Comparison of ENCODE assay signal across 8 mouse cellular contexts in genomic region chrX:73881036-73881427, GRCm38 (mm10). TPM values are rescaled to one million over a fixed set of nuclear protein-coding genes. Genes with fewer than 3 reads are reported as not detected.
DNase-seq lines count a peak whose midpoint lies in the region; ATAC-seq and TF ChIP-seq lines count a peak whose summit lies in the region.

No protein-coding gene starts in this region.

- no peaks in the 10 kb centered on the region for H3K27me3 ChIP-seq in CH12.LX (replicated peaks)
- no peaks in the 10 kb centered on the region for H3K27me3 ChIP-seq in forebrain, embryonic 16.5 days (replicated peaks; ENCODE audit: control insufficient read depth, insufficient read depth, low read length)
- H3K27me3 ChIP-seq in liver, embryonic 13.5 days = peaks cover 35% of the 10 kb centered on the region

- H3K79me2 ChIP-seq in CH12.LX (replicated peaks; ENCODE audit: control insufficient read depth, extremely low read depth, insufficient read depth, poor library complexity, severe bottlenecking) = no peaks in the 10 kb centered on the region

- dilution Hi-C loops in CH12.LX (cut with MboI; ENCODE audit: extremely low pct_ligation_motif_present, extremely low pct_unique_long_range_greater_than_20kb, low sequenced_read_pairs) = no loop called here

- ATAC-seq in cerebellum, adult (ENCODE audit: insufficient number of reproducible peaks, low FRiP score, low TSS enrichment) = no peak; the same call in 1 of the 2 replicates
- ATAC-seq in forebrain, embryonic 16.5 days = peak; percentile 47
- ATAC-seq in liver, embryonic 13.5 days (ENCODE audit: low read depth) = no peak

- WGBS in forebrain, embryonic 16.5 days = 20% methylated on average over 16 of the region's 16 CpGs
- 26% methylated on average over 16 of the region's 16 CpGs for WGBS in liver, embryonic 13.5 days (ENCODE audit: insufficient replicate concordance)

- no peak for TF ChIP-seq POLR2A in CH12.LX (IDR thresholded peaks at IDR 0.05; ENCODE audit: low read depth, low read length)

- H3K4me2 ChIP-seq in CH12.LX (ENCODE audit: insufficient read depth, low read depth, poor library complexity, severe bottlenecking) = 0 out of 2 replicates have a peak overlapping the region, but pooled peaks have one; percentile 73
- peak overlapping the region; percentile 61 for H3K4me2 ChIP-seq in forebrain, embryonic 16.5 days (ENCODE audit: low read length)
- peak overlapping the region; percentile 50 for H3K4me2 ChIP-seq in liver, embryonic 13.5 days

- H3K4me3 ChIP-seq in CH12.LX (replicated peaks in 1 of 3; ENCODE audit: low read depth in 2 of 3, low read length in 2 of 3, poor library complexity in 1 of 3) = no peak overlapping the region
- peak overlapping the region; percentile 64 for H3K4me3 ChIP-seq in forebrain, embryonic 16.5 days (replicated peaks; ENCODE audit: low read length)
- H3K4me3 ChIP-seq in liver, embryonic 13.5 days (replicated peaks) = peak overlapping the region; percentile 37

- peak; percentile 23 to 35 for DNase-seq in cerebellum, adult 18-20 months
- DNase-seq in CH12.LX (ENCODE audit: extremely low read depth) = no peak
- DNase-seq in liver, embryonic 13.5 days = no peak
- DNase-seq in gastrocnemius, postnatal 4 days (ENCODE audit: low spot score in 2 of 2) = no peak
- no peak for DNase-seq in gastrocnemius, adult 18-20 months (ENCODE audit: low spot score)
- DNase-seq in left cerebral cortex, adult 9 months (ENCODE audit: low spot score in 2 of 2) = no peak

- no peaks in the 10 kb centered on the region for H3K36me3 ChIP-seq in CH12.LX (replicated peaks in 1 of 2; ENCODE audit: control insufficient read depth in 1 of 2, insufficient read depth in 1 of 2, low read length in 1 of 2)
- no peaks in the 10 kb centered on the region for H3K36me3 ChIP-seq in forebrain, embryonic 16.5 days (ENCODE audit: control insufficient read depth, insufficient read depth)
- no peaks in the 10 kb centered on the region for H3K36me3 ChIP-seq in liver, embryonic 13.5 days

- in situ Hi-C loops in CH12.LX (cut with MboI; ENCODE audit: low pct_ligation_motif_present, low pct_unique_long_range_greater_than_20kb, low sequenced_read_pairs) = no loop called here

- no peak for TF ChIP-seq RAD21 in CH12.LX (IDR thresholded peaks at IDR 0.05; ENCODE audit: low read depth, low read length)

- no peaks in the 10 kb centered on the region for H3K9me3 ChIP-seq in CH12.LX (replicated peaks; ENCODE audit: low read length)
- H3K9me3 ChIP-seq in forebrain, embryonic 16.5 days (ENCODE audit: control insufficient read depth, low read length) = no peaks in the 10 kb centered on the region
- H3K9me3 ChIP-seq in liver, embryonic 13.5 days (replicated peaks) = no peaks in the 10 kb centered on the region

- no peak for TF ChIP-seq EP300 in CH12.LX (IDR thresholded peaks at IDR 0.05; ENCODE audit: low read length)

- H3K9ac ChIP-seq in CH12.LX (ENCODE audit: insufficient read depth, low read depth) = no peak overlapping the region
- peak overlapping the region; percentile 81 for H3K9ac ChIP-seq in forebrain, embryonic 16.5 days (replicated peaks; ENCODE audit: low read depth, low read length)
- no peak overlapping the region for H3K9ac ChIP-seq in liver, embryonic 13.5 days

- no peak for TF ChIP-seq CTCF in CH12.LX (conservative IDR thresholded peaks at IDR 0.05 in 1 of 2, IDR thresholded peaks at IDR 0.05 in 1 of 2; ENCODE audit: low read depth in 2 of 2, low read length in 2 of 2)

- H3K4me1 ChIP-seq in CH12.LX (ENCODE audit: control insufficient read depth in 1 of 2, insufficient read depth in 2 of 2) = peaks cover 0 to 3% of the 10 kb centered on the region in 2 experiments; a peak in 2 of 4 replicates
- peaks cover 11% of the 10 kb centered on the region for H3K4me1 ChIP-seq in forebrain, embryonic 16.5 days (replicated peaks; ENCODE audit: control insufficient read depth, insufficient read depth, low read length)
- H3K4me1 ChIP-seq in liver, embryonic 13.5 days (replicated peaks) = peaks cover 5% of the 10 kb centered on the region; the same call in 1 of the 2 replicates

- H3K27ac ChIP-seq in CH12.LX (ENCODE audit: insufficient read depth, low read depth) = no peak overlapping the region
- H3K27ac ChIP-seq in forebrain, embryonic 16.5 days (ENCODE audit: low read length) = no peak overlapping the region
- H3K27ac ChIP-seq in liver, embryonic 13.5 days = no peak overlapping the region

TF ChIP-seq in CH12.LX, 34 proteins besides CTCF, POLR2A, EP300 and RAD21:
- TF ChIP-seq CHD2 (IDR thresholded peaks at IDR 0.05; ENCODE audit: low read length) (no peak), E2F4 (IDR thresholded peaks at IDR 0.05; ENCODE audit: insufficient replicate concordance, low read depth, low read length) (no peak), SMC3 (IDR thresholded peaks at IDR 0.05; ENCODE audit: low read depth, low read length) (no peak), MEF2A (IDR thresholded peaks at IDR 0.05; ENCODE audit: borderline replicate concordance, low read depth, low read length) (no peak), UBTF (IDR thresholded peaks at IDR 0.05; ENCODE audit: low read depth, low read length) (no peak), MAZ (IDR thresholded peaks at IDR 0.05; ENCODE audit: low read depth, low read length) (no peak), JUND (conservative IDR thresholded peaks at IDR 0.05; ENCODE audit: low read depth, low read length) (no peak), MYC (IDR thresholded peaks at IDR 0.05; ENCODE audit: low read depth, low read length) (no peak), PAX5 (IDR thresholded peaks at IDR 0.05; ENCODE audit: low read length) (no peak), IRF4 (IDR thresholded peaks at IDR 0.05; ENCODE audit: low read depth, low read length) (no peak), ELF1 (IDR thresholded peaks at IDR 0.05; ENCODE audit: low read depth, low read length) (no peak), TCF12 (IDR thresholded peaks at IDR 0.05; ENCODE audit: low read depth, low read length) (no peak), USF2 (conservative IDR thresholded peaks at IDR 0.05; ENCODE audit: low read depth, low read length) (no peak), GABPA (IDR thresholded peaks at IDR 0.05; ENCODE audit: insufficient replicate concordance, low read depth, low read length) (no peak), ZC3H11A (IDR thresholded peaks at IDR 0.05; ENCODE audit: low read depth, low read length) (no peak), NELFE (IDR thresholded peaks at IDR 0.05; ENCODE audit: low read depth, low read length) (no peak), TBP (conservative IDR thresholded peaks at IDR 0.05; ENCODE audit: low read depth, low read length) (no peak), JUN (IDR thresholded peaks at IDR 0.05; ENCODE audit: insufficient read depth, low read depth, low read length) (no peak)

RNA-seq across cellular contexts. Expression of gene Avpr2, which starts 10.9 kb away (rescaled TPM):
- total RNA-seq in CH12.LX (2012; rRNA removed) = 0.34 and 0.46 TPM in 2 replicates
- total RNA-seq in CH12.LX (2014; rRNA removed) = not detected in 2 replicates
- 0.20 and 0.64 TPM in 2 replicates for polyA plus RNA-seq in CH12.LX (2012; ENCODE audit: insufficient read length, low read depth)
- 0.16 and 0.24 TPM in 2 replicates for polyA plus RNA-seq in forebrain, embryonic 16.5 days (2015; fragmentation: Nextera tagmentation; extraction: Ambion mirVana)
- 0.06 and 0.10 TPM in 2 replicates for polyA plus RNA-seq in liver, embryonic 13.5 days (2015; fragmentation: Nextera tagmentation; extraction: Ambion mirVana)
- not detected for total RNA-seq in gastrocnemius, postnatal 4 days (2021)
- total RNA-seq in gastrocnemius, adult 18-20 months (2021) = not detected

RNA-seq across cellular contexts. Expression of gene L1cam, which starts 14.9 kb away (rescaled TPM):
- total RNA-seq in CH12.LX (2012; rRNA removed) (0.21 and 0.30 TPM in 2 replicates), CH12.LX (2014; rRNA removed) (0.12 and 0.23 TPM in 2 replicates)
- 0.49 and 0.65 TPM in 2 replicates for polyA plus RNA-seq in CH12.LX (2012; ENCODE audit: insufficient read length, low read depth)
- polyA plus RNA-seq in forebrain, embryonic 16.5 days (2015; fragmentation: Nextera tagmentation; extraction: Ambion mirVana) = 82.6 and 110 TPM in 2 replicates
- 0.16 and 0.19 TPM in 2 replicates for polyA plus RNA-seq in liver, embryonic 13.5 days (2015; fragmentation: Nextera tagmentation; extraction: Ambion mirVana)
- total RNA-seq in gastrocnemius, postnatal 4 days (2021) = 1 to 10 TPM; 4.2 to 4.3 TPM
- total RNA-seq in gastrocnemius, adult 18-20 months (2021) = 1 to 10 TPM; 1.5 to 2.7 TPM

RNA-seq across cellular contexts. Expression of gene Arhgap4, which starts 40.6 kb away (rescaled TPM):
- total RNA-seq in CH12.LX (2012; rRNA removed) (13.6 and 14.3 TPM in 2 replicates), CH12.LX (2014; rRNA removed) (10.9 and 13.9 TPM in 2 replicates)
- 24.1 and 24.5 TPM in 2 replicates for polyA plus RNA-seq in CH12.LX (2012; ENCODE audit: insufficient read length, low read depth)
- polyA plus RNA-seq in forebrain, embryonic 16.5 days (2015; fragmentation: Nextera tagmentation; extraction: Ambion mirVana) = 2.8 and 3.1 TPM in 2 replicates
- polyA plus RNA-seq in liver, embryonic 13.5 days (2015; fragmentation: Nextera tagmentation; extraction: Ambion mirVana) = 4.7 and 4.8 TPM in 2 replicates
- total RNA-seq in gastrocnemius, postnatal 4 days (2021) = 1 to 10 TPM; 2.4 to 2.8 TPM
- total RNA-seq in gastrocnemius, adult 18-20 months (2021) = under 1 TPM; 0.33 to 0.43 TPM

RNA-seq across cellular contexts. Expression of gene Naa10, which starts 40.7 kb away (rescaled TPM):
- total RNA-seq in CH12.LX (2012; rRNA removed) = 148 and 184 TPM in 2 replicates
- 152 and 166 TPM in 2 replicates for total RNA-seq in CH12.LX (2014; rRNA removed)
- polyA plus RNA-seq in CH12.LX (2012; ENCODE audit: insufficient read length, low read depth) = 144 and 152 TPM in 2 replicates
- polyA plus RNA-seq in forebrain, embryonic 16.5 days (2015; fragmentation: Nextera tagmentation; extraction: Ambion mirVana) = 101 and 103 TPM in 2 replicates
- 129 and 131 TPM in 2 replicates for polyA plus RNA-seq in liver, embryonic 13.5 days (2015; fragmentation: Nextera tagmentation; extraction: Ambion mirVana)
- 10 to 100 TPM; 71.4 to 75.8 TPM for total RNA-seq in gastrocnemius, postnatal 4 days (2021)
- 10 to 100 TPM; 50.2 to 56.5 TPM for total RNA-seq in gastrocnemius, adult 18-20 months (2021)

RNA-seq across cellular contexts. Expression of gene Renbp, which starts 49.6 kb away (rescaled TPM):
- total RNA-seq in CH12.LX (2012; rRNA removed) = 38.5 and 43.4 TPM in 2 replicates
- 24.7 and 25.2 TPM in 2 replicates for total RNA-seq in CH12.LX (2014; rRNA removed)
- 64.7 and 66.3 TPM in 2 replicates for polyA plus RNA-seq in CH12.LX (2012; ENCODE audit: insufficient read length, low read depth)
- 6.7 and 10.3 TPM in 2 replicates for polyA plus RNA-seq in forebrain, embryonic 16.5 days (2015; fragmentation: Nextera tagmentation; extraction: Ambion mirVana)
- 17.5 TPM in 2 replicates for polyA plus RNA-seq in liver, embryonic 13.5 days (2015; fragmentation: Nextera tagmentation; extraction: Ambion mirVana)
- total RNA-seq in gastrocnemius, postnatal 4 days (2021) = 1 to 10 TPM; 7.9 to 9.6 TPM
- total RNA-seq in gastrocnemius, adult 18-20 months (2021) = 1 to 10 TPM; 1.6 to 2.0 TPM

Comparison
In these comparisons a context has a peak if more than half of its experiments do, and no peak if none do; other contexts are left out.
1. DNase-seq: peak in cerebellum, adult 18-20 months (2 of 2); none in CH12.LX (single experiment), liver, embryonic 13.5 days (single experiment), gastrocnemius, postnatal 4 days (0 of 2), gastrocnemius, adult 18-20 months (single experiment) and left cerebral cortex, adult 9 months (0 of 2).
2. H3K4me3 ChIP-seq: peak in forebrain, embryonic 16.5 days (single experiment) and liver, embryonic 13.5 days (single experiment); none in CH12.LX (0 of 3).
3. Peak in every context shown above with its lines, with median percentiles within 50 percentile points of each other: H3K4me2 ChIP-seq.